ENCODE assay signal across 15 mouse cellular contexts in genomic region chr3:98413733-98414132, GRCm38 (mm10). TPM values are rescaled to one million over a fixed set of nuclear protein-coding genes. Genes with fewer than 3 reads are reported as not detected.
"Had no signal": no experiment of that assay in that cellular context is flagged by ENCODE, and none has a peak within 500 bp of the region (broad histone marks: within the 10 kb centered on the region; RNA-seq: fewer than 3 reads in every experiment).

No protein-coding gene starts in this region.

- H3K27ac ChIP-seq: limb, embryonic 10.5 days; liver, embryonic 15.5 days; midbrain, embryonic 15.5 days; neural tube, embryonic 12.5 days; stomach, postnatal 0 days had no signal

- H3K36me3 ChIP-seq: limb, embryonic 10.5 days; liver, embryonic 15.5 days; midbrain, embryonic 15.5 days; neural tube, embryonic 12.5 days had no signal

- H3K4me1 ChIP-seq: limb, embryonic 10.5 days; midbrain, embryonic 15.5 days had no signal

- H3K4me2 ChIP-seq: liver, embryonic 11.5 days; liver, embryonic 15.5 days; midbrain, embryonic 15.5 days; neural tube, embryonic 12.5 days had no signal

- ATAC-seq: midbrain, embryonic 15.5 days had no signal

- DNase-seq: lung, adult 2 months; thymus, postnatal 4 days had no signal

- H3K9ac ChIP-seq: liver, embryonic 15.5 days; midbrain, embryonic 15.5 days; neural tube, embryonic 12.5 days had no signal

- H3K4me3 ChIP-seq: left cerebral cortex, adult 2 months; limb, embryonic 10.5 days; liver, embryonic 15.5 days; midbrain, embryonic 15.5 days; neural tube, embryonic 12.5 days had no signal

- H3K9me3 ChIP-seq: limb, embryonic 10.5 days; liver, embryonic 15.5 days; midbrain, embryonic 15.5 days; neural tube, embryonic 12.5 days had no signal

- H3K27me3 ChIP-seq: liver, embryonic 15.5 days; midbrain, embryonic 15.5 days; neural tube, embryonic 12.5 days had no signal

RNA-seq across cellular contexts. Expression of gene Zfp697, which starts 31.5 kb away (rescaled TPM):
- total RNA-seq: monocyte, adult 5-6 weeks had no signal

RNA-seq across cellular contexts. Expression of gene Gm4450, which starts 43.2 kb away (rescaled TPM):
- total RNA-seq: layer of hippocampus, postnatal 25 days; left cerebral cortex, adult 2 months; left cerebral cortex, postnatal 14 days; megakaryocyte progenitor cell, adult 5-6 weeks; monocyte, adult 5-6 weeks; neutrophil, adult 5-6 weeks had no signal
- polyA plus RNA-seq: limb, embryonic 10.5 days; limb, embryonic 14.5 days; liver, embryonic 11.5 days; liver, embryonic 15.5 days; lung, adult 2 months; neural tube, embryonic 12.5 days; stomach, postnatal 0 days had no signal
